Mouse (Mus musculus) kidney, adult 11 months (tissue): ENCODE results near the gene 2010111I01Rik.

ENCODE experiments used
- DNase-seq: peaks from one replicate; pipeline ENCODE4 v3.0.0; 2022

2010111I01Rik gene

DNA sequence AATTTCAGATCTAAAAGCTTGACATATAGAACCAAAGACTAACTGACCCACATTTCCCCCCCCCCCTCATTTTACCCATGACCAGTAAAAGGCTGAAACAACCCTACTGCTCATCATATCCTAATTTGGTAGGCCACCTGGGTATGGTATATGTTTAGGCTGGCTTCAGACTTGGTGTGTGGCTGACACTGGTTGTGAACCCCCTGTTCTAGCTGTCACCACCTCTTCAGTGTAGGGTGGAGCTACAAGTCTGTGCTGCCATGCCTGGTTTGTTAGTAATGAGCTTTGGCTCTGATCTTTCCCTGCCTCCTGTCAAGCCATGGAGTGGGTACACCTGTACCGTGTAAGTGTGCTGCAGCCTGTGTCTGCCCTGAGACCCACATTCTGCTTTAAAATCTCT lies 66.6 kb downstream of the 2010111I01Rik start:
- DNase-seq = no peak

DNA sequence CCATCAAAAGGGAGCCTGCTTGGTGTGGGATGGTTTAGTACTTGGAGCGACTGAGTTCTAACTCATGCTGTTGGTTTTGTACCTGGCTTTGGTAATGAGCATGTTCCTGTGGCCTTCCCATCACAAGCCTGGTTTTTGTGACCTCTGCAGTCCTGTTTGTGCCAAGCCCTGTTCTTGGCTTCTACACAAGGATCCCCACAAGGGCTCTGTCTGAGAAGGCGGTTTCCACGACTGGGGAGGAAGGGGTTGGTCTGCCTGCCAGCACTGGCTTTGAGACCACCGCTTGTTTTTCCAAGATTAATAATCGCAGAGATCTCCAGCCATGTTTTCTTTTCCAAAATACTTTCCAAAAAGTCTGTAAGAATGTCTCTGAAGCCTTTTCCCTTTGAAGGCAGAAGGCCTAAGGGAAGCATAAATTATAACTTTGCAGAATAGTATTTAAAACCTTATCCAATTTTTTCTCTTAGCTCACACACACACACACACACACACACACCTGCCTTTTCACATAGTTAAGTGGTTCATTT lies 67.7 kb downstream of the 2010111I01Rik start:
- no peak for DNase-seq

DNA sequence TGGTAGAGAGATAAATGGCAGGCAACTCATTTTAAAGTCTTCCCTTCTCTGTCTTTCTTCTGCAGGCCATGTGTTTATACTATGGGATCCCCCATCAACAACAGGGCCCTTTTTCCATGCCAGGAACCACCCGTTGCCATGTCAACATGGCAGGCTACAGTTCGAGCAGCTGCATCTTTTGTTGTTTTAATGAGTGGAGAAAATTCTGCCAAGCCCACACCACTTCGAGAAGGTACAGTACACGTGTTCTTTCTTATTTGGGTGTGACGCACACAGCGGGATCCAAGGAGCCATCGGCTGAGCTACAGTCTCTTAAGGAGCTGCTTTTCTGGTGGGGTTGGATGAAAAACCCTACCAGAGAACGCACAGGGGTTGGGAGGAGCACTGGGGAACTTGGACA lies 68.3 kb downstream of the 2010111I01Rik start:
- DNase-seq = no peak

DNA sequence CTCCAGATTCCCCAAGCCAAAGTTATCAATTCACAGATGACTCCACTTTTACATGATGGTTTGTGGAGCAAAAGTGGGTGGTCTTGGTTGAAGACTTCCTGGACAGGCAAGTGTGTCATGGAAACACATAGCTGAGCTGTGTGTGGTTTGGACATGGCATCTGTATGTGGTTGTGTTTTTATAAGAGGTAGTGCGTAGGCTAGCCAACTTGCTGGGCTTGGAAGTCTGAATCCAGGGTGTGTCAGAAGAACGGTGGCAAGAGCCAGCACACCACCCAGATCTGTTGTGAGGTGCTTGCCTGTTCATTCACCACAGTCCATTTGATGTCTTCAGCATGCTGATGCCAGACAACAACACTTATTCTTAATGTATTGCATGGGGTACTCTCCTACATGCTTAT lies 68.7 kb downstream of the 2010111I01Rik start:
- DNase-seq = no peak

- no peak for DNase-seq
Measured at GRCm38 (mm10) chr13:63034666-63035065, 70.0 kb downstream of the 2010111I01Rik start.

DNA sequence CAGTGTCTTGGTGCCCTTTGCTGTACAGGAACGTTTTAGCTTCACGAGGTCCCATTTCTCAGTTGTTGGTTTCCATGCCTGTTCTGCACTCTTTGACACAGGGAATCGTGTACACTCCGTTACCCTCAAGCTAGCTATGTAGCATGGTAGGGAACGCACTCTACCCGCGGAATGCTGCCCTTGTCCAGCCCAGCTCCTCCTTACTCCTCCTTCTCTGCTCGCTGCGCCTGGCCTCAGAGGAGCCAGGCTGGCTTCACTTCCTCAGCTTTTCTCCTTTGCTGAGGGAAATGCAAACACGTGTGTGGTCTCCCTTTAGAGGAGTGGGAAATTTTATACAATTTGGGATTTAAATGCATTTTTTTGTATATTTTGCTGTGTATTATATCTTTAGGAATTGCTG lies 73.2 kb downstream of the 2010111I01Rik start:
- no peak for DNase-seq

- DNase-seq = no peak
Measured at GRCm38 (mm10) chr13:63038415-63038814, 73.7 kb downstream of the 2010111I01Rik start.

GRCm38 (mm10) chr13:63038871-63039270 lies 74.2 kb downstream of the 2010111I01Rik start:
- DNase-seq = no peak

DNA sequence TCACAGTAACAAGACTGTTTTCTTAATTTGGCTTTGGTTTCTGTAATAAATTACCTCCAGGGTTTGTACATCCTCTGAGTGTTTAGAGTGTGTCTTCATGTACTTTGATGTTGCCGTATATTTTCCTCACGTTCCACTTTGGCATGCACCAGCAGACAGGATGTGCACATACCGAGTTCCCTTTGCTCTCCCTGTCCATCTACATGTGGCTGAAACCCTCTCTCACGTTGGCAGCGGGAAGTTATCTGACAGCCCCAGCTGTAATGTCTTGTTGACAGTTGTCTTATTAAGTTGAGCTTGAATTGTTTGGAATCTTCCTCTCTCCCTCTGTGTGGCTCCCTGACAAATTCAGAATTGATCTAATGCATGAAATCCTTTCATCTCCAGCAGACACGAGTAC lies 74.6 kb downstream of the 2010111I01Rik start:
- DNase-seq = no peak

GRCm38 (mm10) chr13:63039848-63040247 lies 75.2 kb downstream of the 2010111I01Rik start:
- DNase-seq = no peak

GRCm38 (mm10) chr13:63045504-63046205 lies 81.0 kb downstream of the 2010111I01Rik start:
- no peak for DNase-seq

GRCm38 (mm10) chr13:63046206-63047020 lies 81.7 kb downstream of the 2010111I01Rik start:
- DNase-seq = peak; percentile 70

- no peak for DNase-seq
Measured at GRCm38 (mm10) chr13:63063706-63064105, 99.0 kb downstream of the 2010111I01Rik start.

GRCm38 (mm10) chr13:63066607-63067006 lies 101.9 kb downstream of the 2010111I01Rik start:
- no peak for DNase-seq

GRCm38 (mm10) chr13:63068371-63069136 lies 103.9 kb downstream of the 2010111I01Rik start:
- DNase-seq = no peak

DNA sequence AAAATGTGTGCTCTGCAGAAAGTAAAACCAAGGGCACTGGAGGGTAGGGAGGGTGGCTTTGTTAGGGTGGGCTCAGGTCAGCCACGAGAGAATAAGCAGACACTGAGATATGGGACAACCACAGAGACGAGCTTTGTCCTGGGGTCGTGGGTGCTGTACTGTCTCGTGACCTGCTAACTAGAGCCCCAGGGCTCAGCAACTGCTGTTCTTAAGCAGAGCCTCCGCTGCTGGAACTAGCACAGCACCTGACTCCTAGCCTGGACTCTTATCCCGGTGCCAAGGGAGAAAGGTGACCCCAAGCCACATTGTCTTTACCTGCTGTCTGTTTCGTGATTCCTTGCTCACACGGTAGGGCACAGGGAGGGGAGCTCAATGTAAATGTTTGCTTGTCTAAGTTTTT lies 107.2 kb downstream of the 2010111I01Rik start:
- peak; percentile 50 for DNase-seq

GRCm38 (mm10) chr13:63072376-63072775 lies 107.7 kb downstream of the 2010111I01Rik start:
- no peak for DNase-seq

GRCm38 (mm10) chr13:63073911-63074675 lies 109.4 kb downstream of the 2010111I01Rik start:
- no peak for DNase-seq

DNA sequence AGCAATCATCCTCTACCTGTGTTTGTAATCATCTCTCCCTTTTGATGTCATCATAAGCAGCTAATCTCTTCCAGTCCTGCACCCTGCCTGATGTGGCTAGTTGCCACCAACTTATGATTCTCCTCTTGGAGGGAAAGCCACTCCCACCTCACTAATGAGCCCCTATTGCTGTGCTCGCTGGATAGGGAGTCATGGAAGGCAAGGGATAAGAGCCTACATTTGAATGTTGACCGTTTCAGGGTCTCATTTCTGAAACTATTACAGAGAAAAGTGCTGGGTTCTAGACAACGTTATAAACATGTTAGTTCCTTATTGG lies 109.9 kb downstream of the 2010111I01Rik start:
- no peak for DNase-seq

- no peak for DNase-seq
Measured at GRCm38 (mm10) chr13:63075331-63075855, 110.7 kb downstream of the 2010111I01Rik start.

DNA sequence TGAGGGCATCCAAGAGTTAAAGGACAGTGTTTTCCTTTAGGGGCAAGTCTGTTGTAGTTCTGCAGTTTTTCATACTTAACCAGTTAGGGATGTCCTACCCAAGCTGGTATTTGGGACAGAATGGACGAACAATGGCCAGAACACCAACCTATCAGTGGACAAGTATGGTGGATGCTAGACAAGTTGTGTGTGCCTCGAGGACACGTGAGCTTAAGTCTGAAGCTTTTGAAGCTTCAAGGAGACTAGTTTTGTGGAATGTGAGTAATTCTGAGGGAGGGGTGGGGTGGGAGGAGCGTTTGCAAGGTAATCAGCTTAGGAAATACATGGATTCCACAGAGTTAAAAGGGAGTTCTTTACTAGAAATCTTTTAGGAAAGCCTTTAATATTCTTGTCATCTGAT lies 115.5 kb downstream of the 2010111I01Rik start:
- DNase-seq = no peak

DNA sequence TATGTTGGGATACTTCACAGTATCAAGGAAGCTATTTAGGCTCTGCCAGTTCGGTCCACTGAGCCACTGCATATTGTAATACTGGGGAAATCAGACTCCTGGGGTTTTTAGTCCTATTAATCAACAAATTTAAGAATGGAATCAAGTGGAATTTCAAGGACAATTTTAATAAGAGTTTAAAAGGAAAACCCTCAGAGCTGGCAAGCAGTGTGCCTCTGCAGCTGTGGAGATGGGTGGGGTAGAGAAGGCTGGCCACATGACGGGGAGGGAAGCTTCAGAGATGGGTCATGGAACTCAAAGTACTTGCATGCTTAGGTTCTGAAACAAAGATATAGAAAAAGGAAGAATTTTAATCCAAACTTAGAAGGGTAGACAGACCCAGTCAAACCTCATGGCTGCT lies 116.1 kb downstream of the 2010111I01Rik start:
- no peak for DNase-seq
